Mouse (Mus musculus) hindbrain, embryonic 12.5 days (tissue): ENCODE measurements around the gene Mars. TPM values are rescaled to one million over a fixed set of nuclear protein-coding genes. Genes with fewer than 3 reads are reported as not detected.
A peak's percentile ranks its signal among the peaks of the same experiment; 100 is the strongest.

Experiments used
- ATAC-seq: fragments of 200-750 bp; cut with Nextera tagmentation; 2 replicates; pipeline ENCODE4 v1.8.0; 2017; ENCODE audit warnings: moderate TSS enrichment; ENCODE audit not compliant: low FRiP score
- H3K27ac ChIP-seq: fragments of 300-500 bp; sonication (generic); 2 replicates; pipeline ENCODE4 v1.5.1; 2016; ENCODE audit warnings: mild to moderate bottlenecking
- H3K27me3 ChIP-seq: fragments of 300-500 bp; sonication (generic); 2 replicates; pipeline ENCODE4 v1.6.1; 2016; ENCODE audit warnings: mild to moderate bottlenecking
- H3K36me3 ChIP-seq: fragments of 300-500 bp; sonication (generic); 2 replicates; pipeline ENCODE4 v1.6.1; 2016; ENCODE audit warnings: mild to moderate bottlenecking
- H3K4me1 ChIP-seq: fragments of 300-500 bp; sonication (generic); 2 replicates; pipeline ENCODE4 v1.6.1; 2016
- H3K4me2 ChIP-seq: fragments of 300-500 bp; sonication (generic); replicated peaks from 2 replicates; pipeline ENCODE4 v1.6.1; 2016; ENCODE audit warnings: mild to moderate bottlenecking
- H3K4me3 ChIP-seq: fragments of 300-500 bp; sonication (generic); 2 replicates; pipeline ENCODE4 v1.5.1; 2016; ENCODE audit warnings: mild to moderate bottlenecking
- H3K9ac ChIP-seq: fragments of 300-500 bp; sonication (generic); 2 replicates; pipeline ENCODE4 v1.6.1; 2016; ENCODE audit warnings: mild to moderate bottlenecking, moderate library complexity
- H3K9me3 ChIP-seq: fragments of 300-500 bp; sonication (generic); replicated peaks from 2 replicates; pipeline ENCODE4 v1.6.1; 2016; ENCODE audit warnings: mild to moderate bottlenecking
- WGBS: fragments of 180-500 bp; shearing (Covaris S2); methylation state at CpG from one replicate; pipeline ENCODE4 v1.1.7; 2016; 5-methylcytosine and 5-hydroxymethylcytosine counted together
- polyA plus RNA-seq: library from polyadenylated mRNA; unstranded; fragments of >200 nt; fragmentation: Nextera tagmentation; extraction: Ambion mirVana; gene quantifications from 2 replicates; pipeline ENCODE4 v1.2.1, GENCODE M21; 2016

The Mars gene
- polyA plus RNA-seq, 1 experiment from 2014 or later = 142 TPM

DNA sequence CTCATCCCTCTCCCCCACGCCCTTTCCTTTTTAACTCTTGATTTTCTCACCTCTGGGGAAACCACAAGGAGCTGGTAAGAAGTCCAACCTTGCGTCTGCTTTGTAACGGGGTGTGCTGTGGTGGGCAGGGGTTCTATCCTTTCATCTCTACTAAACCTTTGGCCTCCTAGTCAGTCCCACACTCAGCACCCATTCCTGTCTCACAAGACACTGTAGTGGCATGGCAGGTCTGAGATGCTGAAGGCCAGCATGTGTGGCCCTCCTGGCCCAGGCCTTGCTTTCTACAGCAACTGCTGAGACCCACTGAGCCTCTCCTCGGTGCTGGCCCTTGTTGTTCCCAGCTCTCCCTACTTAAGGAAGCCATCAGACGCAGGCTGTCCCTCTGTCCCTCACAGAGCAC lies 39.2 kb downstream of the Mars start:
- no peak for ATAC-seq
- no peak overlapping the region for H3K27ac ChIP-seq
- peaks cover 25% of the 10 kb centered on the region for H3K4me1 ChIP-seq
- peaks cover 79% of the 10 kb centered on the region for H3K36me3 ChIP-seq
- no peak overlapping the region for H3K9ac ChIP-seq
- H3K27me3 ChIP-seq = no peaks in the 10 kb centered on the region
- no peak overlapping the region for H3K4me2 ChIP-seq
- no peaks in the 10 kb centered on the region for H3K9me3 ChIP-seq
- no peak overlapping the region for H3K4me3 ChIP-seq
- 86% methylated on average over 5 of the region's 5 CpGs for WGBS

DNA sequence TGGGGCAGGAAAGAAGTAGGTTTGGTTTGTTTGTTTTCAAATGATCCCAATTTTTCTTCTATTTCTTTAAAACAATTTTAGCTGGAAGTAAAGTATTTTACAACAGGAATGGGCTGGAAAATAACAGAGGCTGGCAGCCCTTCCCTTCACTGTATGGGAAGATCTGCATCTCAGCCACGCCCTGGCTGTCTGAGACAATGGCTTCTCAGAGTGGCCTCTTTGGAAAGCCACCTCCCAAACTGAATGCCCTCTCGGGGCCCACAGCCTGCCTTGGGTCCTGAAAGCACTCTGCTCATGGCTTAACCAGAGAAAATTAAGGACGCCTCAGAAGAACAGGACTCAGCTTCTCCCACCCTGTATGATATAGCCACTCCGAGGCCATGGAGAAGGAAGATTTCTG lies 41.7 kb downstream of the Mars start:
- ATAC-seq = no peak
- Histone ChIP-seq H3K4me1 (peaks cover 31% of the 10 kb centered on the region), H3K9ac (no peak overlapping the region), H3K9me3 (no peaks in the 10 kb centered on the region), H3K27ac (peak overlapping the region; percentile 26; the same call in 1 of the 2 replicates), H3K27me3 (no peaks in the 10 kb centered on the region), H3K36me3 (peaks cover 55% of the 10 kb centered on the region), H3K4me3 (no peak overlapping the region), H3K4me2 (no peak overlapping the region)
- 59% methylated on average over 4 of the region's 4 CpGs for WGBS

DNA sequence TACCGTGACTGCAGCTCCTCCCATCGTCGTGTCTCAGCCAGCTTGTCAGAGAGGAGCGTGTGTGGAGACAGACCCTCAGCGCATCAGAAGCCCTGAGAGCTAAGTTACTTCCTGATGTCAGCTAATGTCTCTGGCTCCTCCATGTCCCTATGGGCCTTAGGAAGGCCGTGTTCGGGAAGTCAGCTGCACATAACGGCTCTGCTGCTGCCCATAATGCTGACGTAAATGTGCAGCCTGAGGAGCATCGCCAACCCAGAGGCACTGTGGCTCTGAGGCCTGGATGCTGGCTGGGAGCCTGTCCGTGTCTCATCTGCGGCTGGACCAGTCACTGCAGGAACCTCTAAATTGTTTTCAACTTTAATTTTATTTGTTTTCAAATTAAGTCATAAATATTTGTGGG lies 42.5 kb downstream of the Mars start:
- peaks cover 31% of the 10 kb centered on the region for H3K4me1 ChIP-seq
- no peak overlapping the region for H3K4me2 ChIP-seq
- peak overlapping the region; percentile 24; the same call in 1 of the 2 replicates for H3K27ac ChIP-seq
- H3K27me3 ChIP-seq = peaks cover 5% of the 10 kb centered on the region
- H3K9me3 ChIP-seq = no peaks in the 10 kb centered on the region
- ATAC-seq = no peak
- 77% methylated on average over 12 of the region's 12 CpGs for WGBS
- no peak overlapping the region for H3K4me3 ChIP-seq
- peaks cover 47% of the 10 kb centered on the region for H3K36me3 ChIP-seq
- H3K9ac ChIP-seq = 0 out of 2 replicates have a peak overlapping the region, but pooled peaks have one; percentile 8

- Histone ChIP-seq H3K4me1 (peaks cover 34% of the 10 kb centered on the region), H3K9me3 (no peaks in the 10 kb centered on the region), H3K27ac (peak overlapping the region; percentile 24; the same call in 1 of the 2 replicates), H3K4me3 (no peak overlapping the region), H3K4me2 (no peak overlapping the region), H3K27me3 (peaks cover 10% of the 10 kb centered on the region), H3K36me3 (peaks cover 41% of the 10 kb centered on the region), H3K9ac (0 out of 2 replicates have a peak overlapping the region, but pooled peaks have one; percentile 8)
- 80% methylated on average over 5 of the region's 5 CpGs for WGBS
- ATAC-seq = no peak
These were observed 43.2 kb downstream of the Mars start for GRCm38 (mm10) chr10:127268401-127268800.

DNA sequence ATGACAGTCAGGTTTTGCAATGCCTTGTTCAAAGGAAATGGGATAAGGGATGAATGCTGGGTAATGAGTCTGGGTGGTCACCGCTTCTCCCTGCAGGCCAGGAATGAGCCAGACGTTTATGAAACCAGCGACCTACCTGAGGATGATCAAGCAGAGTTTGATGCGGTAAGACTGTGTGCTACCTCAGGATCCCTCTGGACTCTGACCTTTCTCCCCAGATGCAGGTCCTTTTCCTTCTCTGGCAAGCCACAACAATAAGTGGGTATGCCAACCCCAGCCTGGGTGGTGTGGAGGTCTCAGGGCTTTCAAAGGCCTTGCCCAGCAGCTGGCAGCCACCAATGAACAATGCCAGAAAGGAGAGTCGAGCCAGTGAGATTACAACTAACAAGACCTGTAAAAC lies 44.3 kb downstream of the Mars start:
- Histone ChIP-seq H3K4me2 (peak overlapping the region; percentile 92), H3K4me3 (peak overlapping the region; percentile 97), H3K4me1 (peaks cover 39% of the 10 kb centered on the region), H3K9me3 (no peaks in the 10 kb centered on the region), H3K36me3 (peaks cover 30% of the 10 kb centered on the region), H3K27me3 (peaks cover 14% of the 10 kb centered on the region), H3K27ac (peak overlapping the region; percentile 93; the same call in 1 of the 2 replicates), H3K9ac (peak overlapping the region; percentile 99)
- ATAC-seq = no peak
- 76% methylated on average over 5 of the region's 5 CpGs for WGBS

DNA sequence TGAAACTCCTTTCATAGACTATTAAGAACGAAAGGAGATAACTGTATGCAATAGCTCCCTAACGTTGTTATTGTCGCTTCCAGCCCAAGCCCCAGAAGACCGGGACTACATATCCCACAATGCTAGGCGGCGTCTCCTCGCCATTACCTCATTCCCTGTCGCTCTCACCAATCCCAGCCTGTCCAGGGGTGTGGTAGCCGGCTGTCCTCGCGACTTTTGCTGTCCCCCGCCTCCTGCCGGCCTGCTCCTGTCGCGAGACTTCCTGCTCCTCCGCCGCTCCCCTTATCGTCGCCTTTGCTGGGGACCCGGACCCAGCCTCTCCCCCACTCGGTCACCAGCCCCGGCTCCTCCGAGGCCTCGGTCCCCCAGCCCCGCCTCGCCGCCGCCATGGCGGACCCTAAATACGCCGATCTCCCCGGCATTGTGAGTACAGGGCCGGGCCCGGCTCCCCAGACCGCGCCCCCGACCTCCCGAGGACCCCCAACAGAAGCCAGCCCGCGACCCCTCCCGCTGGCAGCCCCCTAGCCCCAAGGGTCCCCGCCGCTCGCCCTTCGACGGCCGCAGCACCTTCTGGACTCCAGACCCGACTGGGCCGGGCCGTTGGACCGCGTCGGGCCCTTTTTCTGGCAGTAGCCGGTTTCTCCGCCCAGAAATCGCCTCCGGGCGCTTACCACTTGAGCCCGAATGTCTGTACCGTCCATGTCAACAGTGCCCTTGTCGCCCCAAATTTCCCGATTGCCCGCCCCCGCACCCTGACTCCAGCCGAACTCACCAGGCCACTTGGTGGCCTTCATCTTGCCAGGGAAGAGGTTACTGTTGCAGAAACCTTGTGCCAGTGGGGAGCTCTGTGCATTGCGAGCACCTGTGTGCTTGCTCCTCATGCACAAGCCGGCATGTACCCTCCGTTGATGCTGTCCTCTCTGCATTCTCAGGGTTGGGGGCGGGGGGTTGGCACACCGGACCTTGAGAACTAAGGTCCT lies 45.2 kb downstream of the Mars start, which contains the start of gene Dctn2:
Gene Dctn2, plus strand, starts transcription at position 257 of the 980 bp plus-strand sequence.
- Histone ChIP-seq H3K4me3 (peak within 1 kb of the TSS; percentile 97), H3K27me3 (peaks cover 14% of the 10 kb centered on the region), H3K9me3 (no peaks in the 10 kb centered on the region), H3K36me3 (peaks cover 21% of the 10 kb centered on the region), H3K9ac (peak within 1 kb of the TSS; percentile 99), H3K4me2 (peak within 1 kb of the TSS; percentile 92), H3K27ac (peak within 1 kb of the TSS; percentile 93), H3K4me1 (peaks cover 44% of the 10 kb centered on the region)
- under 1% methylated on average over 66 of the region's 70 CpGs for WGBS
- peak; percentile 94 for ATAC-seq

DNA sequence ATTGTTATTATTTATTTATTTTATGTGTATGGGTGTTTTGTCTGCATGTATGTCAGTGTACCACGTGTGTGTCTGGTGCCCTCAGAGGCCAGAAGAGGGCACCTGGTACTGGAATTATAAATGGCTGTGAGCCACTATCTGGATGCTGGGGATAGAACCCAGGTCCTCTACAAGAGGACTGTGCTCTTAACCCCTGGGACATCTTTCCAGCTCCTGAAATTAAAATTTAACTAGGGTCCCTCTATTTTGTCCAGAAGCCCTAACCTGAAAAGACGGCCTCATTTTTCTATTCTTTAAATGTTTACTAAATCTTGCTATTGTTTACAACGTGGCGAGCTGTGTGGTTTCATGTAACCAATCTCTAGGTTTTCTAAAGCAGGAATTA lies 45.9 kb downstream of the Mars start:
- peak; percentile 48; the same call in 1 of the 2 replicates for ATAC-seq
- peaks cover 17% of the 10 kb centered on the region for H3K36me3 ChIP-seq
- peaks cover 14% of the 10 kb centered on the region for H3K27me3 ChIP-seq
- H3K9ac ChIP-seq = no peak overlapping the region
- peak overlapping the region; percentile 97; the same call in 1 of the 2 replicates for H3K4me3 ChIP-seq
- H3K9me3 ChIP-seq = no peaks in the 10 kb centered on the region
- H3K4me2 ChIP-seq = peak overlapping the region; percentile 34
- WGBS = 25% methylated on average over 4 of the region's 4 CpGs
- peak overlapping the region; percentile 93; the same call in 1 of the 2 replicates for H3K27ac ChIP-seq
- H3K4me1 ChIP-seq = peaks cover 51% of the 10 kb centered on the region

GRCm38 (mm10) chr10:127264971-127265370 lies 46.6 kb downstream of the Mars start:
- Histone ChIP-seq H3K27me3 (peaks cover 14% of the 10 kb centered on the region), H3K4me1 (peaks cover 51% of the 10 kb centered on the region), H3K9ac (no peak overlapping the region), H3K9me3 (no peaks in the 10 kb centered on the region), H3K4me2 (no peak overlapping the region), H3K36me3 (peaks cover 11% of the 10 kb centered on the region), H3K27ac (no peak overlapping the region), H3K4me3 (no peak overlapping the region)
- ATAC-seq = no peak
- WGBS = 62% methylated on average over 4 of the region's 4 CpGs

DNA sequence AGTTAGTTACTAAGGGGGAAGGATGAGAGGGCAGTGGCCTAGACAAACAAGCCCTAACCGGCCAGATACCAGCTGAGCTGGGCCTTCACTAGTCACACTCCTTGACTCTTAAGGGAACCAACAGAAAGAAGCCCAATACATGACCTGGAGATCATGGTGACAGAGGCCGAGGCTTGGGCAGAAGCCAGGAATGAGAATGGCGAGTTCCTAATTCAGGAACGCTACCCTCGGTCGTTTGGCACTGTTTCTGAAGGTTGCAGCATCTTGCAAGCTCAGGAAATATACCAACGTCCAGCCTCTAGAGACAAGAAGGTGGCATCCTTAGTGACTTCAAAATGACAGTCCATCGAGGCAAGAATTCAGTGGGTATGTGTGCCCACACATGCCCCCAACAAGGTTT lies 47.2 kb downstream of the Mars start:
- ATAC-seq = no peak
- no peak overlapping the region for H3K4me3 ChIP-seq
- peaks cover 14% of the 10 kb centered on the region for H3K27me3 ChIP-seq
- H3K9ac ChIP-seq = no peak overlapping the region
- WGBS = 79% methylated on average over 8 of the region's 8 CpGs
- peaks cover 55% of the 10 kb centered on the region for H3K4me1 ChIP-seq
- H3K4me2 ChIP-seq = no peak overlapping the region
- no peak overlapping the region for H3K27ac ChIP-seq
- no peaks in the 10 kb centered on the region for H3K9me3 ChIP-seq
- H3K36me3 ChIP-seq = peaks cover 9% of the 10 kb centered on the region

- H3K9ac ChIP-seq = peak overlapping the region; percentile 84; the same call in 1 of the 2 replicates
- H3K4me3 ChIP-seq = 0 out of 2 replicates have a peak overlapping the region, but pooled peaks have one; percentile 53
These were observed 48.0 kb downstream of the Mars start for GRCm38 (mm10) chr10:127263631-127264030.

GRCm38 (mm10) chr10:127262548-127263398 lies 48.8 kb downstream of the Mars start, which contains the start of gene Kif5a:
Gene Kif5a (minus strand): TSS chr10:127263348.
- Histone ChIP-seq H3K4me3 (peak within 1 kb of the TSS; percentile 53), H3K36me3 (no peaks in the 10 kb centered on the region), H3K4me2 (peak within 1 kb of the TSS; percentile 74), H3K27me3 (peaks cover 14% of the 10 kb centered on the region), H3K27ac (peak within 1 kb of the TSS; percentile 89), H3K4me1 (peaks cover 55% of the 10 kb centered on the region), H3K9me3 (no peaks in the 10 kb centered on the region), H3K9ac (peak within 1 kb of the TSS; percentile 84)
- under 1% methylated on average over 53 of the region's 53 CpGs for WGBS
- peak; percentile 51 for ATAC-seq

More at GRCm38 (mm10) chr10:127263631-127264030, 48.0 kb downstream of the Mars start:
- Histone ChIP-seq H3K27me3 (peaks cover 14% of the 10 kb centered on the region), H3K27ac (peak overlapping the region; percentile 89; the same call in 1 of the 2 replicates), H3K36me3 (peaks cover 3% of the 10 kb centered on the region), H3K4me1 (peaks cover 56% of the 10 kb centered on the region), H3K4me2 (peak overlapping the region; percentile 74), H3K9me3 (no peaks in the 10 kb centered on the region)
- WGBS = 30% methylated on average over 3 of the region's 3 CpGs
- ATAC-seq = no peak
